Mouse (Mus musculus) heart, adult 2 months (tissue): ENCODE measurements at regions not wholly inside any gene's neighbourhood (a gene's known extent, or its start where the extent isn't known, plus 50 kb on each side); places are given as distances from the start of the nearest gene placed in this dataset.
A peak's percentile ranks its signal among the peaks of the same experiment; 100 is the strongest.

ENCODE experiments used
- DNase-seq, 2 experiments: peaks; one replicate each; pipeline ENCODE4 v3.0.0; 2021
- H3K27ac ChIP-seq: fragments of 200-600 bp; 2 replicates; pipeline ENCODE4 v1.8.1; 2022
- H3K27me3 ChIP-seq: fragments of 200-500 bp; 2 replicates; pipeline ENCODE4 v1.6.1; 2012; ENCODE audit warnings: mild to moderate bottlenecking, low read length, inconsistent platforms, mixed read lengths; ENCODE audit not compliant: control insufficient read depth, insufficient read depth
- H3K36me3 ChIP-seq: fragments of 200-500 bp; 2 replicates; pipeline ENCODE4 v1.6.1; 2012; ENCODE audit warnings: low read length, inconsistent platforms; ENCODE audit not compliant: control insufficient read depth, insufficient read depth
- H3K4me1 ChIP-seq: fragments of 200-500 bp; 2 replicates; pipeline ENCODE4 v1.6.1; 2011; ENCODE audit warnings: low read length; ENCODE audit not compliant: control insufficient read depth, insufficient read depth
- H3K4me3 ChIP-seq: fragments of 200-600 bp; 2 replicates; pipeline ENCODE4 v1.8.1; 2022
- H3K79me2 ChIP-seq: fragments of 200-500 bp; replicated peaks from 2 replicates; pipeline ENCODE4 v1.6.1; 2012; ENCODE audit warnings: mild to moderate bottlenecking, inconsistent platforms, low read length, moderate library complexity, mixed read lengths; ENCODE audit not compliant: control insufficient read depth, insufficient read depth
- H3K9ac ChIP-seq: fragments of 200-500 bp; 2 replicates; pipeline ENCODE4 v1.6.1; 2012; ENCODE audit warnings: low read depth, mild to moderate bottlenecking, control low read depth, inconsistent platforms, low read length, mixed read lengths
- CTCF ChIP-seq: fragments of 200-600 bp; IDR thresholded peaks from 2 replicates; pipeline ENCODE4 v1.8.1; 2022; ENCODE audit warnings: antibody characterized with exemption, mild to moderate bottlenecking, moderate library complexity
- EP300 ChIP-seq: fragments of 200-500 bp; IDR thresholded peaks from 2 replicates; pipeline ENCODE4 v1.6.1; 2011; ENCODE audit warnings: low read depth, low read length, control low read depth; ENCODE audit not compliant: insufficient read depth
- POLR2A ChIP-seq: fragments of 200-500 bp; IDR thresholded peaks from 2 replicates; pipeline ENCODE4 v1.6.1; 2011; ENCODE audit warnings: mild to moderate bottlenecking, low read depth, low read length, control low read depth; ENCODE audit not compliant: insufficient read depth
- WGBS: fragments of 180-500 bp; shearing (Covaris S2); methylation state at CpG from one replicate; pipeline ENCODE4 v1.1.7; 2018; 5-methylcytosine and 5-hydroxymethylcytosine counted together
- intact Hi-C: fragments of 180-260 bp; cut with DNase I; formaldehyde crosslinking; loops from one replicate; pipeline ENCODE4 v1.15.1; 2025

- Histone ChIP-seq H3K4me1 (peaks cover 11% of the 10 kb centered on the region), H3K9ac (no peak overlapping the region), H3K4me3 (no peak overlapping the region), H3K36me3 (0 out of 2 replicates have a peak, but pooled peaks cover 3% of the 10 kb centered on the region), H3K79me2 (no peaks in the 10 kb centered on the region), H3K27ac (no peak overlapping the region), H3K27me3 (no peaks in the 10 kb centered on the region)
- intact Hi-C loops = no loop called here
- no peak for DNase-seq
- 79% methylated on average over 14 of the region's 14 CpGs for WGBS
- TF ChIP-seq POLR2A (no peak), CTCF (peak; percentile 38)
Observed at GRCm38 (mm10) chr6:52490264-52490775, 149.9 kb downstream of the Hibadh start.

DNA sequence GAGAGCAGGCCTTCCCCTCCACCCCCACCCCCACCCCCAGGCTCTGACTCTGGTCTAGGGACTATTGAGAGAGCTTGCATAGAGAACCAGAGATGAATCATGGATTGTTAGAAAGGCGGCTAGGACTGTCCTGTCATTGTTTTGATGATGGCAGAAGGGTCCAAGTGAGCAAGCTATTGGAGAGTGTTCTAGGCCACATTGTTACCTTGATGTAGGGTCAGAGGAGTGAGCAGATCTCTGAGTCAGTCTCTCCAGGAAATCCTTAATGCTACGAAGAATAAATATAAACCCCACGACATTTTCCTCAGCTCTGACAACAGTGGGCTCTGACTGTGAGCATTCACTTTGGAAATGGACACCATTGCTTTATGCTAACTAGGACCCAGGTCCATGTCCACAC lies 144.9 kb downstream of the Hibadh start:
- H3K4me1 ChIP-seq = no peaks in the 10 kb centered on the region
- no peak overlapping the region for H3K9ac ChIP-seq
- intact Hi-C loops = no loop called here
- TF ChIP-seq EP300 = no peak
- H3K4me3 ChIP-seq = no peak overlapping the region
- no peak for DNase-seq
- H3K79me2 ChIP-seq = no peaks in the 10 kb centered on the region
- 60% methylated on average over 3 of the region's 3 CpGs for WGBS
- no peaks in the 10 kb centered on the region for H3K27me3 ChIP-seq
- no peak overlapping the region for H3K27ac ChIP-seq
- no peaks in the 10 kb centered on the region for H3K36me3 ChIP-seq

- Histone ChIP-seq H3K27ac (no peak overlapping the region), H3K4me1 (peaks cover 1% of the 10 kb centered on the region; the same call in 1 of the 2 replicates), H3K9ac (no peak overlapping the region), H3K27me3 (no peaks in the 10 kb centered on the region), H3K4me3 (no peak overlapping the region), H3K36me3 (no peaks in the 10 kb centered on the region), H3K79me2 (no peaks in the 10 kb centered on the region)
- intact Hi-C loops = no loop called here
- DNase-seq = peak in 1 of 2 experiments; percentile 6
- TF ChIP-seq POLR2A (no peak), EP300 (no peak), CTCF (no peak)
- WGBS = 46% methylated on average over 5 of the region's 5 CpGs
Observed at GRCm38 (mm10) chr6:52495855-52496254, 144.3 kb downstream of the Hibadh start.
